Mouse (Mus musculus): Measurements from ENCODE around the gene Gata2. TPM values are rescaled to one million over a fixed set of nuclear protein-coding genes. Genes with fewer than 3 reads are reported as not detected.

The Gata2 gene
- polyA plus RNA-seq, 1 experiment from 2014 or later: 28.6 TPM

GRCm38 (mm10) chr6:88235461-88235860 lies 41.8 kb downstream of the Gata2 start:
- H3K4me3 ChIP-seq (ENCODE audit: low read depth, low read length): 0 out of 2 replicates have a peak overlapping the region, but pooled peaks have one; percentile 4
- peak overlapping the region; percentile 32; the same call in 1 of the 2 replicates for H3K27ac ChIP-seq (ENCODE audit: low read depth, low read length)
- no peak; the same call in 1 of the 2 replicates for ATAC-seq (ENCODE audit: low FRiP score)
- peaks cover 10% of the 10 kb centered on the region for H3K27me3 ChIP-seq (ENCODE audit: control insufficient read depth, insufficient read depth, low read length)
- peak overlapping the region; percentile 31 for H3K9ac ChIP-seq (ENCODE audit: low read length)
- 19% methylated on average over 8 of the region's 8 CpGs for WGBS
- peak overlapping the region; percentile 34 for H3K4me2 ChIP-seq
- no peaks in the 10 kb centered on the region for H3K36me3 ChIP-seq (ENCODE audit: control insufficient read depth, insufficient read depth, low read length)
- no peaks in the 10 kb centered on the region for H3K9me3 ChIP-seq (ENCODE audit: control insufficient read depth, low read length)
- H3K4me1 ChIP-seq (ENCODE audit: control insufficient read depth, insufficient read depth, low read length): peaks cover 10% of the 10 kb centered on the region
- DNase-seq (ENCODE audit: low spot score, missing footprints): peak; percentile 92

DNA sequence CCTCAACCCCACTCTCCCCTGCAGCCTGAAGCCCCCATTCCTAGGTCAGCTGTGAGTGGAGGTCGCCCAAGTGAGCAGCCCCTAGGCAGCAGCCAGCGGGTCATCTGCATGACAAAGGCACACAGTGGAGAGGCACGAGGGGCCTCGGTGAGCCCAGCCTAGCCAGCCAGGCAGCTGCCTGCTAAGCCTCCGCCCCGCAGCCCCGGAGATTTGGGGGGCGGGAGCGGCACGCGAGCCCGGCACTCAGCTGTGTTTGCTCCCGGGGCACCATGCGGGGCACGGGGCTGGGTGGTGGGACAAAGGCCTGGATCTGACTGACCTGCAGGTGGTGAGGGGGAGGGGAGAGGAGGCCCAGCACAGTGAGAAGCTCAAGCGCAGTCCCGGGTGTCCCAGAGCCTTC lies 42.3 kb downstream of the Gata2 start:
- peak; percentile 92 for ATAC-seq (ENCODE audit: low FRiP score)
- Histone ChIP-seq H3K4me1 (ENCODE audit: control insufficient read depth, insufficient read depth, low read length) (peaks cover 10% of the 10 kb centered on the region), H3K9me3 (ENCODE audit: control insufficient read depth, low read length) (no peaks in the 10 kb centered on the region), H3K27me3 (ENCODE audit: control insufficient read depth, insufficient read depth, low read length) (peaks cover 10% of the 10 kb centered on the region), H3K27ac (ENCODE audit: low read depth, low read length) (0 out of 2 replicates have a peak overlapping the region, but pooled peaks have one; percentile 30), H3K36me3 (ENCODE audit: control insufficient read depth, insufficient read depth, low read length) (no peaks in the 10 kb centered on the region), H3K4me2 (peak overlapping the region; percentile 34), H3K9ac (ENCODE audit: low read length) (peak overlapping the region; percentile 31), H3K4me3 (ENCODE audit: low read depth, low read length) (0 out of 2 replicates have a peak overlapping the region, but pooled peaks have one; percentile 4)
- 0% methylated on average over 17 of the region's 17 CpGs for WGBS
- DNase-seq (ENCODE audit: low spot score, missing footprints): peak; percentile 96

DNA sequence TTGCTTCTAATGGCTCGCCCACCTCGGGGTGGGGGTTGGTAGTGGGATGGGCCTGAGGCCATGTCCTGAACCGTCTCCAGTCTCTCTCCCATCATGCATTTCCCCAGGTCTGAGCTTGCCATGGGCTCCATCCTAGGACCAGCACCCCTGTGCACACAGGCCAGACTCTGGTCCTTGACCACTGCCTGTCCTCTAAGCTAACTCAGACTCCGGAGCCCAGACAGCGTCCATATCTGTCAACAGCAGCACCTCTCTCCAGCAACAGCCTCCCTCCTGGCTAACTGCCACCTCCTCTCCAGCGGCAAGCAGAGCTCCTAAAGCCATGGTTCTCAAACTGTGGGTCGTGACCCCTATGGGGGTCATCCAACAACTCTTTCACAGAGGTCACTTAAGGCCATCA lies 42.8 kb downstream of the Gata2 start:
- H3K4me2 ChIP-seq: peak overlapping the region; percentile 34
- ATAC-seq (ENCODE audit: low FRiP score): peak; percentile 57; the same call in 1 of the 2 replicates
- H3K4me1 ChIP-seq (ENCODE audit: control insufficient read depth, insufficient read depth, low read length): peaks cover 10% of the 10 kb centered on the region
- peak overlapping the region; percentile 30; the same call in 1 of the 2 replicates for H3K27ac ChIP-seq (ENCODE audit: low read depth, low read length)
- no peaks in the 10 kb centered on the region for H3K9me3 ChIP-seq (ENCODE audit: control insufficient read depth, low read length)
- H3K4me3 ChIP-seq (ENCODE audit: low read depth, low read length): no peak overlapping the region
- 11% methylated on average over 7 of the region's 7 CpGs for WGBS
- no peak for DNase-seq (ENCODE audit: low spot score, missing footprints)
- no peaks in the 10 kb centered on the region for H3K36me3 ChIP-seq (ENCODE audit: control insufficient read depth, insufficient read depth, low read length)
- H3K9ac ChIP-seq (ENCODE audit: low read length): peak overlapping the region; percentile 31
- peaks cover 10% of the 10 kb centered on the region for H3K27me3 ChIP-seq (ENCODE audit: control insufficient read depth, insufficient read depth, low read length)

DNA sequence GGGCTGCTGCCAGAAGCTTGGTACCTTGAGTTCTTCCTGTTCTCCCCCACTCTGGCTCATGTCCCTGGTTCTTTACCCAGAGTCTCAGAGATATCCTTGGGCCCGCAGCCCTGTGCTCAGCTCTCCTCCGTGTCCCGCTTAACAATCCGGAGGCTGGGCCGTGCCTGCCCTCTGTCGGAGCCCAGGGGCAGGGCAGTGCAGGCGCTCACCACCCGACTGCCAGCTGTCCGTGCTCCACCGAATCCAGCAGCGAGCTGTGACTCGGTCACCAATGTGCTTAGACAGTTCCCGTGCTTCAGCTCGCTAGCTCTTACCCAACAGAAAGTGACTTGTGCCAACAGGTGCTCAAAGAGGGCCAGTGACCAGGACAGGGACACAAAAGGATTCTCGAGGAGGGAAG lies 48.9 kb downstream of the Gata2 start:
- WGBS: 2% methylated on average over 15 of the region's 15 CpGs
- Histone ChIP-seq H3K27ac (ENCODE audit: low read depth, low read length) (no peak overlapping the region), H3K4me3 (ENCODE audit: low read depth, low read length) (no peak overlapping the region), H3K36me3 (ENCODE audit: control insufficient read depth, insufficient read depth, low read length) (no peaks in the 10 kb centered on the region), H3K4me1 (ENCODE audit: control insufficient read depth, insufficient read depth, low read length) (0 out of 2 replicates have a peak, but pooled peaks cover 3% of the 10 kb centered on the region), H3K9ac (ENCODE audit: low read length) (no peak overlapping the region), H3K4me2 (no peak overlapping the region), H3K9me3 (ENCODE audit: control insufficient read depth, low read length) (no peaks in the 10 kb centered on the region), H3K27me3 (ENCODE audit: control insufficient read depth, insufficient read depth, low read length) (peaks cover 15% of the 10 kb centered on the region)
- ATAC-seq (ENCODE audit: low FRiP score): peak; percentile 81
- peak; percentile 96 for DNase-seq (ENCODE audit: low spot score, missing footprints)

- Histone ChIP-seq H3K4me3 (ENCODE audit: low read depth, low read length) (no peak overlapping the region), H3K27ac (ENCODE audit: low read depth, low read length) (no peak overlapping the region), H3K27me3 (ENCODE audit: control insufficient read depth, insufficient read depth, low read length) (no peaks in the 10 kb centered on the region), H3K4me2 (no peak overlapping the region), H3K4me1 (ENCODE audit: control insufficient read depth, insufficient read depth, low read length) (no peaks in the 10 kb centered on the region), H3K9ac (ENCODE audit: low read length) (no peak overlapping the region), H3K9me3 (ENCODE audit: control insufficient read depth, low read length) (no peaks in the 10 kb centered on the region), H3K36me3 (ENCODE audit: control insufficient read depth, insufficient read depth, low read length) (no peaks in the 10 kb centered on the region)
- ATAC-seq (ENCODE audit: low FRiP score) (no peak), DNase-seq (ENCODE audit: low spot score, missing footprints) (no peak)
- WGBS: 86% methylated on average over 1 of the region's 1 CpGs
Observed at GRCm38 (mm10) chr6:88249231-88249630, 55.5 kb downstream of the Gata2 start.

DNA sequence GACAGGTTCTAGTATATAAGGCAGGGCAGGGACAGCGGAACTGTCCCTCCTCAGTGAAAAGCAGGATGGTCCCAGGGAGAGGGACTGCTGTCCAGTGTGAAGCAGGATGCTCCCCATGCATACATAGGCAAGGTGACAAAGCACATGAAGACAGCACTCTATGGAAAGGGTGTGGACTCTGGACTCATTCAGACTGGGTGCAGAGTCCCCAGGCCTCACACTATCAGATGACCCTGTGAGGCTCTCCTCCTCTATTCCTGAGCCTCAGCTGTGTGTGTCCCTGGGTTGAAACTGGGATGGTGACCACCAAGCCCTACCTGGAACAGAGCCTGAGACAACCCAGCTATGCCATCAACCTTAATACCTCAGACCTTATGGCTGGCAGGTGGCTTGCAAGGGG lies 57.7 kb downstream of the Gata2 start:
- ATAC-seq (ENCODE audit: low FRiP score) (no peak), DNase-seq (ENCODE audit: low spot score, missing footprints) (no peak)
- no peaks in the 10 kb centered on the region for H3K27me3 ChIP-seq (ENCODE audit: control insufficient read depth, insufficient read depth, low read length)
- H3K4me2 ChIP-seq: no peak overlapping the region
- H3K9ac ChIP-seq (ENCODE audit: low read length): no peak overlapping the region
- no peak overlapping the region for H3K4me3 ChIP-seq (ENCODE audit: low read depth, low read length)
- H3K9me3 ChIP-seq (ENCODE audit: control insufficient read depth, low read length): no peaks in the 10 kb centered on the region
- no peak overlapping the region for H3K27ac ChIP-seq (ENCODE audit: low read depth, low read length)
- no peaks in the 10 kb centered on the region for H3K36me3 ChIP-seq (ENCODE audit: control insufficient read depth, insufficient read depth, low read length)
- H3K4me1 ChIP-seq (ENCODE audit: control insufficient read depth, insufficient read depth, low read length): no peaks in the 10 kb centered on the region
- WGBS: 94% methylated on average over 1 of the region's 1 CpGs

DNA sequence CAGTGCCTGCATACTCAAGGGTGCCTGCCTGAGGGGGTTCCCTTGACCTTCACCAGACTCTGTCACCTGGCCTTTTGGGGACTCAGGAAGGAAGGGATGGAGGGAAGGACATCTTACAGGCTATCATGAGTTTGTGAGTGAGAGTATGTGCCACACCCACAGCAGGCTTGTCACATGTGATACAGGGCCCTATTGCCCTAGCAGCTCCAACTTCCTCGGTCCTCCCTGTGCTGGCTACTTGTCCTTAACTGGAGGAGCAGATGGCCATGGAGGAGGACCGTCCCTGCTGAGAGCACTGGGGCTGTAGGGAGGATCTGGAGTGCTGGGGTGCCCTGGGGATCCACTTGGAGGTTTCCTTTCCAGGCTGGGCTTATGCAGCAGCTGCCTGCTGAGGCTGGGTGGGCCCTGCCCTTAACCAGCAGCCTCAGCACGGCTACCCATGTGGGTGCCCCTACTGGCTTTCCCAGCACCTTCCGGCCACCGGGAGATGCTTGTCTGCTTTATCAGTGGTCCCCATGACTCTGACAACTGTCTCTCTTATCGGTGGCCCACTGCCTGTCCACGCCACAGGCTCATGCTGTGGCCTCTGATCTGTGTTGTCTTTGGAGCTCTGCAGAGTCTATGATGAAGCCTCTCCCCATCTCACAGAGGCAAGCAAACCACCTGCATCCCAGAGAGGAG lies 58.2 kb downstream of the Gata2 start:
- Histone ChIP-seq H3K4me1 (ENCODE audit: control insufficient read depth, insufficient read depth, low read length) (no peaks in the 10 kb centered on the region), H3K4me3 (ENCODE audit: low read depth, low read length) (no peak overlapping the region), H3K9ac (ENCODE audit: low read length) (no peak overlapping the region), H3K27me3 (ENCODE audit: control insufficient read depth, insufficient read depth, low read length) (no peaks in the 10 kb centered on the region), H3K27ac (ENCODE audit: low read depth, low read length) (no peak overlapping the region), H3K9me3 (ENCODE audit: control insufficient read depth, low read length) (no peaks in the 10 kb centered on the region), H3K4me2 (no peak overlapping the region), H3K36me3 (ENCODE audit: control insufficient read depth, insufficient read depth, low read length) (no peaks in the 10 kb centered on the region)
- WGBS: 80% methylated on average over 7 of the region's 7 CpGs
- ATAC-seq (ENCODE audit: low FRiP score): no peak
- no peak for DNase-seq (ENCODE audit: low spot score, missing footprints)

DNA sequence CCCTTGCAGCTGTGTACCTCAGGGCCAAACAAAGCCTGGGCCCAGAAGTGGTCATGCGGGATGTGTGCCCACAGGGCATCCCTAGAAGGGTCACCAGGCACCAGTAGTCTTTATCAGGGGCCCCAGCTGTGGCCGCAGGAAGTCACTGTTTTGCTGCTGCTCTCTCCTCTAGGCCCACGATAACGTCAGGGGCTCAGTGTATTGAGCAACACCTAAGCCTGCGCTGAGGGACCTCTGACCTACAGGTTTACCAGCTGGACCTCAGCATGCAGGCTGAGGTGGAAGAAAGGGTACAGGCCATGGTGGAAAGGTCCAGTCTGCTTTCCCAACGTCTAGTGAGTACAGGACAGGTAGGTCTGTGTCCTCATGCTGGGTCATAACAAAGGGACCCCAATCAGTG lies 60.4 kb downstream of the Gata2 start:
- Histone ChIP-seq H3K27ac (ENCODE audit: low read depth, low read length) (no peak overlapping the region), H3K4me1 (ENCODE audit: control insufficient read depth, insufficient read depth, low read length) (no peaks in the 10 kb centered on the region), H3K4me3 (ENCODE audit: low read depth, low read length) (no peak overlapping the region), H3K36me3 (ENCODE audit: control insufficient read depth, insufficient read depth, low read length) (no peaks in the 10 kb centered on the region), H3K4me2 (no peak overlapping the region), H3K9me3 (ENCODE audit: control insufficient read depth, low read length) (no peaks in the 10 kb centered on the region), H3K9ac (ENCODE audit: low read length) (no peak overlapping the region), H3K27me3 (ENCODE audit: control insufficient read depth, insufficient read depth, low read length) (no peaks in the 10 kb centered on the region)
- DNase-seq (ENCODE audit: low spot score, missing footprints) (no peak), ATAC-seq (ENCODE audit: low FRiP score) (no peak)
- WGBS: 73% methylated on average over 6 of the region's 6 CpGs

DNA sequence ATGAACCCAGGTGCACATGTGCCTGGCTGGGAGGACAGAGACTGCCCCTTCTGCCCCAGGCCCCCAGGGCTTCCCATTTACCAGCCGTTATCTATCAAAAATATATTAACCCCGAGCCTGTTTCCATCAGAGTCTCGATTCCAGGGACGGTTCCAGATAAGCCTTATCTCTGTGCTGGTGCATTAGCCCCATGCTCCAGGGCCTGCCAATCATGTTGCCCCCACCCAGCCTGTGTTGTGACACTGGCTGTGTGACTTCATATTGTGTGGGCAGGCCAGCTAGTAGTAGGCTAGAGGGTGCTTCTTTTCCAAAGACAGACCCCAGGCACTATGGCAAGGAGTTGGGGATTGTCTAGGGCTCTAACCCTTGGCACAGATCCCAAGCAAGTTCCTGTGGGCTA lies 61.7 kb downstream of the Gata2 start:
- 76% methylated on average over 4 of the region's 4 CpGs for WGBS
- DNase-seq (ENCODE audit: low spot score, missing footprints): no peak
- Histone ChIP-seq H3K9ac (ENCODE audit: low read length) (no peak overlapping the region), H3K27ac (ENCODE audit: low read depth, low read length) (no peak overlapping the region), H3K4me2 (no peak overlapping the region), H3K4me1 (ENCODE audit: control insufficient read depth, insufficient read depth, low read length) (no peaks in the 10 kb centered on the region), H3K4me3 (ENCODE audit: low read depth, low read length) (no peak overlapping the region), H3K27me3 (ENCODE audit: control insufficient read depth, insufficient read depth, low read length) (no peaks in the 10 kb centered on the region), H3K9me3 (ENCODE audit: control insufficient read depth, low read length) (no peaks in the 10 kb centered on the region), H3K36me3 (ENCODE audit: control insufficient read depth, insufficient read depth, low read length) (no peaks in the 10 kb centered on the region)
- ATAC-seq (ENCODE audit: low FRiP score): no peak
